Mouse (Mus musculus) small intestine, adult 2 months (tissue): ENCODE data around the gene Ptdss2.

Source experiments
- CTCF ChIP-seq: fragments of 200-500 bp; IDR thresholded peaks from 2 replicates; pipeline ENCODE4 v1.5.1; 2012; ENCODE audit warnings: low read depth, mild to moderate bottlenecking, control low read depth, inconsistent platforms, low read length, moderate library complexity, mixed read lengths; ENCODE audit not compliant: insufficient replicate concordance, insufficient read length; ENCODE audit errors: extremely low read depth
- POLR2A ChIP-seq: fragments of 200-500 bp; IDR thresholded peaks from 2 replicates; pipeline ENCODE4 v1.6.1; 2012; ENCODE audit warnings: low read depth, mild to moderate bottlenecking, control low read depth, inconsistent platforms, low read length, moderate library complexity

DNA sequence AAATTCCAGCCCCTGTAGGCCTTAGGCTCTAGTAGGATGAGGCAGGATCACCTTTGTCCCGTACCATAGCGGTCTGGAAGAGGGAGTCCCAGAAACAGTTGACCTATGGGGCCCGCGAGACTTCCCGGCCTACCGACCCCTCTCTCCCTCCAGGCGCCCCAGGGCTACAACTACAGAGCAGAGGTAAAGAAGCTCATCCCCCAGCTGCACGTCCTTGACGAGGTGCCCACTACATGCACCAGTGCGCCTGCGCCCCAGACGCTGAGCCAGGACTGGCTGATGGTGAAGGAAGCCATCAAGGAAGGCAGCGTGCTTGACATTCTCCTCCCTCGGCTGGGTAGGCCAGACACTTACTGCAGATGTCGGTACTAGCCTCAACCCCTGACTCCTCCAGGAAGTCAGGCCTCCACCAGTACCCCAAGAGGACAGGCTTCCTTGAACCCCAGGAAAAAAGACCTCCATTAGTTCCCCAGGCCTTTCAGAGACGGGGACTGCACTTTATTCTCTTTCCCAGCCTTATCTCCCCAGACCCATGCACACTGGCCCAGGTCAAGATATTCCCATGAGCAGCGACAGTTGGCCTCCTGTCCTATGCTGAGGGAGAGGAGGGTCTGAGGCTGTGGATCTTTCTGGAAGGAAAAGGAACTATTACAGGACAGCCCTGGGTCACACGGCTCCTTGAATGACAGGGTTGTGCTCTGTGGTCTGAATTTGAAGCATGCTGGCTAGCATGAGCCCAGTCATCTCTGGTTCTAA is 84.2 kb downstream of the Ptdss2 start:
- TF ChIP-seq CTCF (no peak), POLR2A (no peak)
